Mouse (Mus musculus) frontal cortex, postnatal 14 days (tissue): ENCODE results near the gene Zbtb45.

Experiments used
- DNase-seq, 2 experiments: peaks; one replicate each; pipeline ENCODE4 v3.0.0; 2022; ENCODE audit warnings: low spot score in 2 of 2

The Zbtb45 gene

DNA sequence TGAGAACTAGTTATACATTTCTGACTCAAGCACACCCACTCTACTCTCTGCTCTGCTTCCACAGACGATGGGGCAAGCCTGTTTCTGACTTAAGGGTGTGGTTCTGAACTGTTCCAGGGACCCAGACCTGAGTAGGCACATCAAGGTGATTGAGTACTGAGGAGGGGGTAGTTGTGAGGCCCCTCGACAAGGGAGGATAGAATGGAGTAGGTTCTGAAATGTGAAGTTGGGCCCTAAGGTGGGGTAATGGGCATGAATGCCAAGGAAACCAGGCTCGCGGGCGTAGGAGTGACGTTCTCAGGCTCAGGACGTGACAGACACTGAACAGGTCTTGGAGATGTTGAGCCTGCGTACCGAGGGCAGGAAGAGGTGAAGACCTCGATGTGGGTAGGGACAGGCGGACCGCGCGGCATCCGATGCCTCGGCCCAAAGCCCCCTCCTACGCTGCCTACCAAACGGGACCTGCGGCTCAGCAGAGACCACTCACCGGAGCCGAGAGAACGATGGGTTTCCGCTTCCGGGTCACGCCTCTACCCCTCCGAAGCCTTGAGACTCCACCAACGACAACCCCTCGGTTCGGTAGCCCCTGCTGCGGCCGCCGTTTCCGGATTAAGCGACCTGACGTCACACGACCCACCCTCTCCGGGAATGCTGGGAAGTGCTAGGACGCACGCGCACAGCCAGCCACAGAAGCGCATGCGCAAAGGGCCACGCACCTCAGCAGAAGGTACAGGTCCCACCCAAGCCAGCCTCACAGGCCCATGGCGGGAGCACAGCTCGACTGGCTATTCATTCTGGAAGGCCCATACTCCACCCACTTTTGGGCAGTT is 24.5 kb upstream of the Zbtb45 start, which contains the start of gene Chmp2a:
Gene Chmp2a, minus strand, starts transcription at position 660 of the 830 bp plus-strand sequence.
- peak; percentile 97 to 98 for DNase-seq

DNA sequence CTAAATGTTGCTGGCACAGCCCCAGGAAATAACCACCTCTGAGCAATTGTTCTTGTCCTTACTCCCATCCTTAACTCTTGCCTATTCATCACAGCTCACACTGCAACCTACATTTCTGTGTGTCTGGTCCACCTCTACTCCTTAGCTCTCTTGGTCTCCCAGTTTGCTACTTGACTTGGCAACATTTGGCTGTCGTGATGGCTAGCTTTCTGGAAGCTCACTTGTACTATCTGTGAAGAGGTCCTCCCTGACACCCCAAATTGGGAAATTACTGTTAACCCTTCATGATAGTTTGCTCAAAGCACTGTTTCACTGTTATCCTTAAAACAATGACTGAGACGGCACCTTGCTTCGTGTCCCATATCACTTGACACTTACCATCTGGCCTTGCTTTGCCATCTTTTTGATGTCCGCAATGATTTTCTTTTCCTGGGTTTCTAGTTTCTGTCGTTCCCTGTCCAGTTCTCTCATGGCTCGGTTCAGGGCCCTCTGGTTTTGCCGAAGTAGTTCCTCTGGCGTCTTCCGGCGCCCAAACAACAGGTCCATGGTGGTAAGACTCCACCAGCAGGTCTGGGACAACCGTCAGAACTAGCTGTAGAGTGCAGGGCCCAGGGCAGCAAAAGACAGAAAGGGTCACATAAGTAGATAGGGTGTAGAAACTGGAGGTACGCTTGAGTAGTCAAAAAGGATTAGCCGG is 23.8 kb upstream of the Zbtb45 start:
- no peak for DNase-seq

DNA sequence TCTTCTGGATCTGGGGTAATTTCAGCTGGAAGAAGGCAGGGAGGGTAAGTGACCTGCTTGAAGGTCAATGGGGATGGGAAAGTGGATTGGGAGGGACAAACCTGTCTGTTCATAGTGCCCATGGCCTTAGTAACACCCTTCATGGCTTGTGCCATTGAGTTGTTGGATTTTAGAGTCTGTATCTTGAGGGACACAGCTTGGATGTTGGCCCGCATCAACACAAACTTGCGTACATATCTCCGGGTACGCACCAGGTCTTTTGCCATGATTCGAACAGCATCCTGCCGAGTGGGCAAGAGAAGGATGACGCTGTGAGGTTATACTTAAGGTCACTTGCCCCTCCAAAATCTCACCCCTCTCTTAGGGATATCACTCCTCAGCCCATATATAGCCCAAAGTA is 22.7 kb upstream of the Zbtb45 start:
- no peak for DNase-seq

DNA sequence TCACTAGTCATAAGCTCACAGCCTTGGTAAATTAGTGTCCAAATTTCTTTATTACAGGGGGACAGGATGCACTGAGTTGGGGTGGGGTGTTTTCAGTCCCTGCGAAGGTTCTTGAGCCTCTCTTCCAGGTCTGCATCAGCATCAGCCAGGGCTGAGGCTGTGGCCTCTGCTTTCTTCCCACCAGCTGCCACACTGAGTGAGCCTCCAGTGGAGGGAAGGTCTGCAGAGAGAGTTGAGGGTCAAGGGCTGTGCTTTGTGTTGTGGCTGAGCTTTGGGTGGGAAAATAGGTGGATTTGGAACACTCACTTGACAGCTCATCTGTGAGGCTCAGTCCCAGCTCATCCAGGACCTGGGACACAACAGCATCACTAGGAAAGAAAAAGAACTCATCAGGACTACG is 22.1 kb upstream of the Zbtb45 start:
- DNase-seq: no peak

DNA sequence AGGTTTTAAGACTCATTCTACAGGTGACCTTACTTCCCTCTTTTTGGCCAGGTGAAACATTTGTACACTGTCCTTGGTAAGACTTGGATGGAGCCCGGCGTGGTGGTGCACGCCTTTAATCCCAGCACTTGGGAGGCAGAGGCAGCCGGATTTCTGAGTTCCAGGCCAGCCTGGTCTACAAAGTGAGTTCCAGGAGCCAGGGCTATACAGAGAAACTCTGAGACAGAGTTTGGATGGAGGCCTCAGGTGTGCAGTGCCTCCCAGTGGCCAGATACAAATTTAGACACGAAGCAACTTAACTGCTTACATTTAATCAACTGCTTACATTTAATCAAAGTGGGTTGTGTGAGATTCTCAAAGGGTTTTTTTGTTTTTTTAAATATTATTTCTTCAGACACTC is 21.2 kb upstream of the Zbtb45 start:
- DNase-seq: no peak

DNA sequence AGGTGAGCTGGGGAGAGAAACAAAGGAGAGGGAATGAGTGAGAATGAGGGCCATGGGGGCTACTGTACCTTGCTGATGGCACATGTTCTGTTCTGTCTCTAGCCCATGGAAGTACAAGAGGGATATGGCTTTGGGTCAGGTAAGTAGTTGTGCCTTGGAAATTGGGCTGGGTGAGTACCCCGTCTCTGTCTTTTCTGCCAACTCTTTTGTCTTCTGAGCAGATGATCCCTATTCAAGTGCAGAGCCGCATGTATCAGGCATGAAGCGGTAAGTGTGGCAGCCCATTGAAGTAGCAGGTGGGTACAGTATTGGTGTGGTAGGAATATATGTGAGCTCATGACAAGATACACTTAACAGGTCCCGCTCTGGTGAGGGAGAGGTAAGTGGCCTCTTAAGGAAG is 19.2 kb upstream of the Zbtb45 start:
- DNase-seq: no peak

DNA sequence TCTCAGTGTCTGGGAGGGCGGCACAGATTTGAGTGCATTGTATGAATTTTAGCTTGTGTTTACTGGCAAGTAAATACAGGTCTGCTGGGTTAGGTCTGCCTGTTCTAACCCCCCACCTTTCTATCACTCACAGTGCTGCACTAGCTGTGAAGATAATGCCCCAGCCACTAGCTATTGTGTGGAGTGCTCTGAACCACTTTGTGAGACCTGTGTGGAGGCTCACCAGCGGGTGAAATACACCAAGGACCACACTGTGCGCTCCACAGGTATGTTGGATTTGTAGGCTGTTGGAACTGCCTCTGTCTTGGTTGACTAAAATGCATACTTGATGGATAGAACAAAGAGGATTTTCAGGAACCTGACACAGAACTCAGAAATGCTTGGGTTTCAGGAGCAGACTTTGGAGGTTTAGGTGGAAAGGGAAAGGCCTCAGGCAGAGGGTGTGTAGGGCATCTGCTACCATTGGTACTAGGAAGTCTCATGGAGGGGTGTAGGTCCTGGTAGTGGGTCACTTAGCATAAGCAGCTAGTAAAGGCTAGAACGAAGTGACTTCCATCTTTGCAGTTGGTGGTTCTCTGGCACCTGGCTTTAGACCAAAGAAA is 15.8 kb upstream of the Zbtb45 start:
- DNase-seq: no peak

DNA sequence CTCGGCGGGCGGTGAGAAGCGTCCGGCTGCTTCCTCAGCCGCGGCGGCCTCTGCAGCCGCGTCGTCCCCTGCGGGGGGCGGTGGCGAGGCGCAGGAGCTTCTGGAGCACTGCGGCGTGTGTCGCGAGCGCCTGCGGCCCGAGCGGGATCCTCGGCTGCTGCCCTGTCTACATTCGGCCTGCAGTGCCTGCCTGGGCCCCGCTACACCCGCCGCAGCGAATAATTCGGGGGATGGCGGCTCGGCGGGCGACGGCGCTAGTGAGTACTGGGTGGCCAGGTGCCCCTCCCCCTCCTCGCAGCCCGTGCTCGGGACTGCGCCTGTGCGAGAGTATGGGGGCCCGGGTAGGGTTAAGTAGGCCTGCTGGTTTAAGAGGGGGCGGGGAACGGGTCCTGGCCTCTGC is 15.0 kb upstream of the Zbtb45 start:
- peak; percentile 80 for DNase-seq

DNA sequence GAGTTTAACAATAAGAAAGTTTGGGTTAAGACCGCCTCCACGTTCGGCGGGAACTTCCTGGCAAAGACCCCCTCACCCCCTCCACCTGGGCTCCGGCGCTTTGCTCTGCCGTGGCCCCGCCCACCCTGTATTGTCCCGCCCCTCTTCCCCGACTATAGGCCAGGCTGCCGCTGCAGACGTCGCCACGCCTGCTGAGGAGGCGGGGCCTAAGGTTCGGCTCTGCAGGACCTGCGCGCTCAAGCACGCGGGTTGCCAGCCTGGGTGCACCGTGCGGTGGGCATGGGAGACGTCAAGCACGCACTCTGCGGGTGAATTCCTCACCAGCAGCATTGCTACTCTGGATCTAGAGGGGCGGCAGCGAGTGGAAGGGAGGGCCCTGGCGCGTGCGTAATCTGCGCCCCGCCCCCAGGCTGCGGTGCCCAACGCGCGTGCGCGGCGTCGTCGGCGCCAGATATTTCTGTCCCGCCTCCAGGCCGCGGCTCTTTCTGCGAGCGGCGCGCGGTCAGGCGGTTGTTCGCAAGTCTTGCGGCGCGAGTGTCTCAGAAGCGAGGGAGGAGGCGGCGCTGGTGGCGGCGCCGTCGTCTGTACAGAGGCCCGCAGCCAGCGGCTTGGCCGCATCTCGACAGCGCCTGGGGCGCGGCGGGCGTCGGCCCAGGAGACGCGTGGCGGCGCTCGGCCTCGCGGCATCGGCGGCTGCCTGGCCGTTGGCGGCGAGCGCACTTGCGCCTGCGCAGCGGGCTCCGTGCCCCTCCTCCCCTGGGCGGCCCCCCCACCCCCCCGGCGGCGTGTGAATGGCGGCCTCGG is 14.3 kb upstream of the Zbtb45 start:
- DNase-seq: peak; percentile 92 to 95

DNA sequence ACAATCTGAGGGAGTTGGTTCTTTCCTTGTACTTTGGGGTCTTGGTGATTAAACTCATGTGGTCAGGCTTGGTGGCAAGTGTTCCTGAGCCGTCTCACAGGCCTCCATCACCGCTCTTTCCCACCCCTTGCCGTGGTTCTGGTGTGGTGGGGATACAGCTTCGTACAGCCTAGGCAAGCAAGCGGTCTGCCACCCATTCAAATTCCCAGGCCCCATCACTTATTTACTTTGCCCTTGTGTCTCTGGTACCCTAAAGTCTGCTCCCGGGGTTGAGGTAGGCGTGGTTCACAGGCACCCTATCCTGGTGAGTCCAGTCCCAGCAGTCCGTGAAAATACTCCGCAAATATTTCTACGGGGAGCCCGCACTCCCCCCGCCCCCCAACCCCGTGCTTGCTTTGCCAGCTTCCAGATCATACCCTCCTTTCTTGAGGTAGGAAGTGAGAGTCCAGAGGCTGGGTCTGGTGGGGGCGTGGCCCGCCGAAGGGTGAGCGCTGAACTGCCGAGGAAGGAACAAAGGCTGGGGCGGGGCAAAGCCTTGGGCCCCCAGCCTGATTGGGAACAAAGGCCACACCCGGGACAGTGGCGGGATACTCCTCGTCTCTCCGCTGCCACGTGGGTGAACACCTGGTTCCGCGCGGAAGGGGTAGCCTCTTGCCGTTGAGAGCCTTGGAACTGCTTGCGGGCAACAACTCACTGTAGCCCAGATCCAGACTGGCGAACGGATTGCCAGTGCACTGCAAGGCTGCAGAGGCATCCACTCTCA is 13.1 kb upstream of the Zbtb45 start:
- DNase-seq: no peak

DNA sequence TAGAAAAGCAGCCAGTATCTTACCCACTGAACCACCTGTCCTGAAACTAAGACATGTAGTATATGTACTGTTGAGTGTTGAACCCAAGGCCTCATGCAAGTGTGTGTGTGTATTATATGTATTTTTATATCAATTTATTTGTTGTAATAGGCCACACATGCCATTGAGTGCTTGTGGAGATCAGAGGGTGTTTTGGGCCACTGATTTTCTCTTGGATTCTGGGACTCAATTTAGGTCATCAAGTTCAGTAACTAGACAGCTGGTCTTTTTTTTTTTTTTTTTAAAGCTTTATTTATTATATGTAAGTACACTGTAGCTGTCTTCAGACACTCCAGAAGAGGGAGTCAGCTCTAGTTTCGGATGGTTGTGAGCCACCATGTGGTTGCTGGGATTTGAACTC is 5.4 kb upstream of the Zbtb45 start:
- no peak for DNase-seq

DNA sequence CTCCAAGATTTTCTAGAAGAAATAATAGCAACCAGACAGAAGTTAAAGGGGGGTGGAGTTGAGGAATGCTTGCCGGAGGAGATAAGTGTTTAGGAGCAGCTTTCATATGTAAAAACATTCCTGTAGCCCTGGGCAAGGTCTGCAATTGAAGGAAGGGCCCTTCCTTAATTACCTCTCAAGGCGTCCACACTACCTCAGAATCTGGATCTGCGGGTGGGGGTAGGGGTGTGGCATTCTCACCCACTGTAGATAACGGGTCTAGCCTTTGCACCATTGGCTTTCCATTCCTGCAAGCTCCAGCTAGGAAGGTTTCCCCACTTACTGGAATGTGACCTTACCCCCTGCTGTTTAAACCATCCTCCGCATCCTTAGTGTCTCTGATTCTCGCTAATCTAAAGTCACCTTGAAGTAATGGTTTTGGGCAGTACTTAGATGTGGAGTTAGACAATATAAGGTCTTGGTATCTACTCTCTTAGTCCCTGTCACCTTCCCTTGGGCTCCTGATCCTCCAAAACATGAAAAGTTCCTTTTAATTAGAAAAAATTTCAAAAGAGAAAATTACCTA is 4.5 kb upstream of the Zbtb45 start:
- no peak for DNase-seq

DNA sequence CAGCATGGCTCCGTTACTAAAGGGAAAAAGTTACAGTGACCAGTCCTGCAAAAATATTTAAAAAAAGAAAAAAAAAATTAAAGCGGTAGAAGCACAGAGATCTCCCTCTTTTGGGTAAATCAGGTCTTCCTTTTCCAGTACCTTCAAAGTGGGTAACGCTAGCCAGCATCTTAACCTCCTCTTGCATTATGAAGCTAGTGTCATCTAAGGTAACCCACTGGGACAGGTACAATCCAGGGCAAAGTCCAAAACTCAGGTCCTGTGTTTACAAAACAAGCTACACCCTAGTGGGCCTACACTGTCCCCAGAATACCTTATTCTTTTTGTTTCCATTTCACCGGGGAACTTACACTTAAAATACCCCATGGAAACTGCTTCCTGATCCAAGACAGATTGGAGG is 3.8 kb upstream of the Zbtb45 start:
- DNase-seq: no peak

DNA sequence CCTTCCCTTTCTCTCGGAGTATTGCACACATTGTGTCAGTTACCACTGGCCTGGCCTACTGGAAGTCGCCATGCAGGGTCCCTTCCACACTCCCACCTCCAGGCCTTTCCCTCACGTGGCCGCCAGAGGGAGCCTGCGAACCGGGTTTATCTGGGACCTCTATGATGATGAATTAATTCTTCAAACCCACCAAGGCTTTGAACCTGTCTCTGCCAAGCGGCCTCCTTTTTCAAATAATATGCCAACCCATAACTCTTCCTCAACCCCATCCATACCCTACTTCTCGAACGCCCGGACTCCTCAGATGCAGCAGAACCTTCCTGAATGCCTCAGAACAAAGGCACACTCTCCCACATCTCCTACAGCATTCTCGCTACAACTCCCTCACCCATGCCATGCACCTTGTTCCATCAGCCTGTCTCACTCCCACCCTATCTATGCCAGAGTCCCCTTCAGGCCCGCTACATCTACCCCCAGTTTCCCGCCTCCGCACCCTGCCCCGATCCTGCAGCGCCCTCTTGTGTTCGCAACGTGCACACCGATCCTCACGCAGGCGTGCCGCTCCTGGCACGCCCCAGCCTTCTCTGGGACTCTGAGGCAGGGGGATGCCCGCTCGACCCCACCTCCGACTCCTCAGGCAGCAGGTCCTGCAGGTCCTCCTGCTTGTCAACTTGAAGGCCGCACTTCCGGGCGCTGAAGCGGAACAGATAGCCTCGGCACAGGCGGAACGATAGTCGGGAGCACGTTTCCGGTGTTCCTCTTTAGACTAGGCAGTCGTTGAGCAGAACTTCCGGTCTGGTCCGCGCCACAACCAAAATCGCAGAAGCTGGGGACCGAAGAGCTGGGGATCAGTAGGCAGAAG is 460 bp downstream of the Zbtb45 start:
- DNase-seq: peak; percentile 87 to 94

DNA sequence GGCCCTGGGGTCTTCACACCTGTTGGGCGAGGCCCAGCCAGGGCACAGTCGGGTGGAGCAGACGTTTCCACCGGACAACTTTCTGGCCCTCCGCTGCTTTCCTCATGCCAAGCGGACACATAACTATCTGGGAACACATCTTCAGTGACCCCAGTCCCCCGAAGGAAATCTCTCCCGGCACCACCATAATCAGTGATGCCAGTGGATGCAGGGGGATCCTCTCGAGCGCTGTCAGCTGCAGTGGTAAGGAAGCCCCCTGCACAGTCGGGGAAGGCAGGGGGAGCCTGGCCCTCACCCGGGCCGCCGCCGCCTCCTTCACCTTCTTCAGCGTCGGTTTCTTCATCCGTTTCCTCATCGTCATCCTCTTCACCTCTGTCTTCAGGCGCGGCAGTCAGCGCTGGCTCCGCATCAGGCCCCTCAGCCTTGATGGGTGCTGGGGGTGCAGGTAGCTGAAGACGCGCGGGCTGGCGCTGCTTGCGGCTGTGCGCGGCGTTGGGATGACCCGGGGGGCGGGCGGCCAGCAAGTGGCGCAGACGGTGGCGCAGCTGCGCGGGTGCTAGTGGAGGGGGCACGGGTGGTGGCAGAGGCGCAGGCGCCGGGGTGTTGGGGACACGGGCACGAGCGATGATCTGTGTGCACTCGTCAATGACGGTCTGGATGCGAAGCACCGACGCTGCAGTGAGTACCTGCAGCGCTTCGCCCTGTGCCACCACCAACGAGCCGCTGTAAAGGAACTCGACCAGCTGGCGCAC is 2.3 kb downstream of the Zbtb45 start:
- no peak for DNase-seq

DNA sequence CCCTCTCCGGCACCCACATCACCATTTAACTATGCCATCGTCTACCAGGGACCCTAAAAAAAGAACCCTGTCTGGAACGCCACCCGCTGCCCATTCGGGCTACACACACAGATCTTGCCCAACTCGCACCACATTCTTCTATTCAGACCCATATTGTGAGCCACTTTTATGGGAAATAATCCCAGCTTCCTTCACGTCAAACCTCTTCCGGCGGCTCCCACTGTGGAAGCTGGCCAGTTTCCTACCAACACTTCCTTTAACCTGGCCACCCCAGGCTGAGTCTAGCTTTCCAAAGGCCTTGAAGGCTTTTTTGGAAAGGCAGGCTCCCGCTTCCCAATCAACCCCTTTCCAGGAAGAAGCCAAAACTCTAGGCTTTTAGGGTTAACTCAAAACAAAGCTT is 3.3 kb downstream of the Zbtb45 start:
- DNase-seq: no peak

DNA sequence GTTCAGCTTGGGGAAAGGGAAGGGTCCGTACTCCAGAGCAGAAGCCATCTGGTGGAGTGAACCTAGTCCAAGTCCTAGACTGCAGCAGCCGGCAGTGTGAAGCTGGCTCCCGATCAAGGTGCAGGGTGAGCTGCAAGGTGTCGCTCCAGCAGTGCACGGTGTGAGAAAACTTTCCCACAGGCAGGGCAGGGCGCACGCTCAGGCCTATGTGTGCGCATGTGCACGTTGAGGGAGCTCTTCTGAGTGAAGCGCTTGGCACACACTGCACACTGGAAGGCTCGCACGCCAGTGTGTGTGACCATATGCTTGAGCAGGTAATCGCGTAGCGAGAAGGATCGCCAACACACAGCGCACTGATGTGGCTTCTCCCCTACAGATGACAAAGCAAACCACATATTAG is 3.8 kb downstream of the Zbtb45 start:
- no peak for DNase-seq

DNA sequence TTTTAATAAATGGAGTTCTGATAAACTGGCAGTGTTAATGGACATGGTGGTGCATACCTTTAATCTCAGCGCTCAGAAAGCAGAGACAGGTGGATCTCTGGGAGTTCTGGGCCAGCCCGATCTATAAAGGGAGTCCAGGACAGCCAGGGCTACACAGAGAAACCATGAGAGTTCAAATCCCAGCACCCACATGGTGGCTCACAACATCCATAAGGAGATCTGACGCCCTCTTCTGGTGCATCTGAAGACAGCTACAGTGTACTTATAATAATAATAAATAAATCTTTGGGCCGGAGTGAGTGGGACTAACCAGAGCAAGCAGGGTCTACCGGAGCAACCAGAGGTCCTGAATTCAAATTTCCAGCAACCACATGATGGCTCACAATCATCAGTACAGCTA is 6.5 kb downstream of the Zbtb45 start:
- no peak for DNase-seq

DNA sequence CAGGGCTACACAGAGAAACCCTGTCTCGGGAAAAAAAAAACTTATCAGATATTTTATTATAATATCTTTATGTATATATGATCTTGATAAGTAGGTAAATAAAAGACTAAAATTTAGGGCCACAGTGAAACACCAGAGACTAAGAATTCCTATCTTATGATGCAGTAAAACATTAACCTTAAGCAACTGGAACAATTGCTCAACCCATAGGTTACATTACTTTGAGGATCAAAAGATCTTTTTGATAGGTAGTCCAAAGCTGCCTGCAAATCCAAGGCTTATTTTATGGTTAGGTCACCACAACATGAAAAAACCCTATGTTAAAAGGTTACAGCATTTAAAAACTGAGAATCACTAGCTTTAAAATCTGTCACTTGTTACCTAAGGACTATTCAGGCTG is 8.2 kb downstream of the Zbtb45 start:
- no peak for DNase-seq
